Mouse (Mus musculus): ENCODE results near the gene Accsl.

Accsl gene

DNA sequence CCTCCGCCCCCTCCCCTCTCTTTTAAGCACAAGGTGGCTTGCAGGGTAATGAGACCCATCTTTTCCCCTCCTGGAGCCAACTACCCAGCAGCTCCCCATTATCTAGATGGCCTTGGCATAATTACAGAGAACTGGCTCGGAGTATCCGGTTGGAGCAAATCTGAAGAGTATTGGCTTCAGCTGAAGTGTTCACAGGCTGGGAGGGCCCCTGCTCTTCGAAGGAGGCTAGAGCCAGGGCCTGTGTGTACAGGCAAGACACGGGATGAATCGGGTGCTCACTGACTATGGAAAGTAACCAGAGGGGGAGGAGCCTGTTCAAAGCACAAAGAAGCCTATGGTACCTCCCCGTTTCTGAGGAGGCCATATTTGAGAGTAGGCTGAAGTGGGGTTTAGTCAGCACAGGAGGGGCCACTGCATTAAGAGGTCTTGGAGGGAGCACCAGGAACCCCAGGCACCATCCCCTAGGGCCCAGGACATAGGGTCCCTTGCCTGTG is at the start of gene Accsl:
Gene Accsl, minus strand, starts transcription at position 51 of the 494 bp plus-strand sequence.
- WGBS: 53% methylated on average over 7 of the region's 7 CpGs

DNA sequence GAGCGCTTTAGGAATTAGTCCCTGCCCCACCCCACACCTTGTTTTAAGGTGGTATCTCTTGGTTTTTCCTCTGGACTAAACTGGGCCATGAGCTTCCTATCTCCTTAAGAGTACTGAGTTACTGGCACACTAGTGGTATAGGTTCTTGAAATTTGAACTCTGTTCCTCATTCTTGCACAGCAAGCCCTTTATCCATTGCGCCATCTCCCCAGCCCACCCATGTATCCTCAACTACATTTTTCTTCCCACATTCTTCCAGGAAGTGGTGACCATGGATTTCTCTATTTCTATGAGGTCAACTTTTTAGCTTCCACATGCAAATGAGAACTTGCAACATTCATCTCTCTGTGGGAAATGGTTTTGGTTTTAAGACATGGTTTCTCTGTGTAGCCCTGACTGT is 44.6 kb upstream of the Accsl start:
- WGBS: 99% methylated on average over 2 of the region's 2 CpGs

DNA sequence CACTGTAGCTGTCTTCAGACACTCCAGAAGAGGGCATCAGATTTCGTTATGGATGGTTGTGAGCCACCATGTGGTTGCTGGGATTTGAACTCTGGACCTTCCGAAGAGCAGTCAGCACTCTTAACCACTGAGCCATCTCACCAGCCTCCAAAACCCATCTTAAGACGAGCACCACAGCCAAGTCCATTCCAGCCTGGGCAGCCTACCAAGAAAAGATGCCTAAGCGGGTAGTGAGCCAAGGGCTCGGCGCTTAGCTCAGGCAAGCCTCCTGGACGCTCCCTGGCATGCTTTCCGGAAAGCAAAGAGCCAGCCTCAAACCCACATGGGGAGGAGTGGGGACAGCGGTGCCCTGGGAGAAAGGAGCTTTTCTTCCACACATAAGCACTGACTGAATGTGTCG is 43.0 kb upstream of the Accsl start:
- WGBS: 44% methylated on average over 10 of the region's 10 CpGs

GRCm38 (mm10) chr2:93909716-93910115 is 40.8 kb upstream of the Accsl start:
- 42% methylated on average over 5 of the region's 5 CpGs for WGBS

DNA sequence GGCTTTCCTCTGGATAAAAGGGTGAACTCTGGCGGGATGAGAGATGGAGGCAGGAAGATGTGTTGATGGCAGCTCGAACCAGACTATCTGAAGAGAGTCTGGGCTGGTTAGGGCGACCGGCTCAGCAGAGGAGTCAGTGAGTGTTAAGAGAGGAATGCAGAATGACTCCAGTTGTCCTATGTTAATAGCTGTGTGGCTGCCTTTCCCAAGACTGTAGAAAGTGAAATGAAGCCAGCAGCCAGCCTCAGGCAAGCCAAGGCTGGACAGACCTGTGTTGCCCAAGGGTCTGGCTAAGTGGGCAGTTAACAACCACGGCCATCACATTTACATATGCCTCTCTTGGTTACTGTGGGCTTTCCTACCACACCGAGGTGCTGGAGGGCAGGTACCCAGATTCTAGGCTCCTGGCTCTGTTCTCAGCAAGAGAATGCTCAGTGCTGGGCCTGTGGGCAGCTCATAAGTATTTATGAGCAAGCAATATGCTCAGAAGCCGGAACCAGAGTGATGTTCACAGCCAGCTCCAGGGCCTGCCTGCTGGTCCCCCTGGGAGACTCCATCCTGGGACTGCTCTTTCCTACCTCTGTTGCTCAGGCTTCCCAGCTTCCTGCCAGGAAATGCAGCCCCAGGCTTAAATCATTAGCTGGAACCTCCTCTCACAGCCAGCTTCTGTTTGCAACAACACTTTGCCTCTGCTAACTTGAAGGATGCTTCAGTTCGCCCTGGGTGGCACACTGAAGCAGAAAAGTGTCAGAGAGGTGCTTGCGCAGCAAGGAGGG is 38.8 kb upstream of the Accsl start:
- WGBS: 55% methylated on average over 9 of the region's 9 CpGs

DNA sequence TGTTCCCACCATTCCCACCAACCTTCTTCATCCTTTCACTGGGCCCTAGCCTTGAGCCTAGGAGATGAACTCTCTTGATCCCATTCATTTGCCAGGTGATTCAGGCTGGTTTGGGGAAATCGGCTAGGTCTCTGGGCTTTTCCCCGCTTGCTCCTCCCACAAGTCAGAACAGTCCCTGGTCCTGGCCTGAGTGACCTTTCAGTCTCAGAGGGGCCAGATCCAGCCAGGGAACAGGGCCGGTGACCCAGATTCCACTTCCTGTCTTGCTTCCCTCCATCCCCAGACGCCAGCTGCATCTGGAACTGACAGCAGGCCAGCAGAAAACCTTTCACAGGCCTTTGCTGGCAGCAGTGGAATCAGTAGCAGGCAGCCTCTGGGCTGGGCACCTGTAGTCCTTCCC is 37.4 kb upstream of the Accsl start:
- WGBS: 64% methylated on average over 4 of the region's 4 CpGs

DNA sequence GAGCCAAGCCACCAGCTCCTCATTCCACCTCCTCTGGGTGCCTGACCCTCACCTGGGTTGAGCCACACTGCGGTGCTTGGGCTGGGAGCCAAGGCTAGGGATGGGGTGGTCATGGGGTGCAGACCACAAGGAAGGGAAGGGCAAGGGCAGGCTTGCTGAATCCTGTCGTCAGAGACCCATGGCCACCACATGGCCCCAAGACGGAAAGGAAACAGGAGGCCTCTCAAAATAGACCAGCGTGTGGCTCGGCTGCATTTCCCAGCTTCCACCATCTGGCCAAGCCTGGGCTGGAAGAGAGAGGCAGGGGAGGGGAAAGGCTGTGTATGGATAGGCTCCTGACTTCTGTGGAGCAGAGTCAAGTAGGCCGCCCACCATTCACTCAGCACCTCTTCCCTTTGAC is 34.5 kb upstream of the Accsl start:
- 39% methylated on average over 6 of the region's 6 CpGs for WGBS

GRCm38 (mm10) chr2:93902680-93903305 is 33.8 kb upstream of the Accsl start:
- WGBS: 66% methylated on average over 5 of the region's 5 CpGs

GRCm38 (mm10) chr2:93899397-93900380 is 30.7 kb upstream of the Accsl start:
- 43% methylated on average over 16 of the region's 16 CpGs for WGBS

DNA sequence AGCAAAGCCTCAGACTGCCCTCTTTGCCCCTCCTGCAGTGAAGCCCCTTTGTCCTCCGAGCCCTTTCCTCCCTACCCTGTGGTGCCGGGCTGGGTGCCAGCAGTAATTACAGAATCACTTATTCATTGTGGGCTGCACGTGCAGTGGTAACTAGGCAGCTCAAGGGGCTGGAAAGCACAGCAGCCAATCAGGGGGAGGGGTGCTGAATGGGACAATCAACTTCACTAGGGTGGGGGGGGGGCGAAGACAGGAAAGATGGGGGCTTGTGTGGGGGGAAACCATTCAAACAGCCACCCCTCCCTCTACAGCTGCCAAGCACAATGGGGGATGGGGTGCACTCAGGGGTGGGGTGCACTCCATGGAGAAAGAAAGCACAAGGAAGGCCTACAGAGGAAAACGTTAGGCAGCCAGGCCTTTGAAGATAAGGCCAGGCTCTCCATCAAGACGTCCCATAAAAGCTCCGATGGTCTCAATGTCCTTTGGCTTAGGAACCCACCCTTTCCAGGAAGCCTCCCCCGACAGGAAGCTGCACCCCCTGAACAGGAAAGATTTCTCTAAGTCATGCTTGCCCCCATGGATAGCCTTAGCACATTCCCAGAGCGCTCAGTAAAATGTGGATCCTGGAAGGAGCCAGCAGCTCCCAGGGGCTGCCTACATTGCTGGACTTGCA is 22.8 kb upstream of the Accsl start:
- 21% methylated on average over 9 of the region's 9 CpGs for WGBS

DNA sequence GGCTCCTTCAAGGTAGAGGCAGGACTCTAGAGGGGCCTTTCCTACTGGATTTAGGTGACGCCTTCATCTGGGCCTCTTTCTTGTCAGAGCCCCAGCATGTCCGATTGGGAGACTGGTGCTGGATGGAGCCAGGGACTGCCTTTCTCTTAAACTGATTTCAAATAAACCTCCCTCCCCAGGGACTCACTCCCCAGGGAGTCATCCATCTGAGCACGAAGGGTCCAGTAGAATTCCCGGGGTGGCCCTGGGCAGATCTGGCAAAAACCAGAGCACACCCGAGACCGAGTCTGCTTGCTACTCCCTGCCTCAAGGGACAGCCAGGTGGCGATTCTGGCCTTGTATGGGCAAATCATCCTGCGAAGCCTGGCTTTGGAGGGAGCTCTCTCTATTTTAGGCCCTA is 21.2 kb upstream of the Accsl start:
- WGBS: 86% methylated on average over 8 of the region's 8 CpGs

GRCm38 (mm10) chr2:93889071-93889470 is 20.1 kb upstream of the Accsl start:
- 94% methylated on average over 7 of the region's 7 CpGs for WGBS

DNA sequence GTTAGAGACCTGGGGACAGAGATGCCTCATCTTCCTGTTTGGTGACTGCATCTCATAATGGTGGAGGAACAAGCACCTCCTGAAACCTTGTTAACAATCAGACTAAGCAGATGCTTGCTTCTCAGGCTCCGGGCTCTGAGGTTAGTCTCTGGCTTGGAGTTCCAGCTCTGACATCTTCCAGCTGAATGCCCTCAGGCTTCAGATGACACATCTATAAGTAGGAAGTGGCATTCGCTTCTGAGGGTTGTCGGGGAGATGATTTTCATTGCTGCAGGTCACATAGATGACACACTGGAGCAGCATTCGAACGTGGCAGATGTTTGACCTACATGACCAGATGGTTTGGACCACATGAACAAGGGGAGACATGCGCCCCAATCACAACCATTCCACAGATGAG is 19.4 kb upstream of the Accsl start:
- WGBS: 94% methylated on average over 6 of the region's 6 CpGs

DNA sequence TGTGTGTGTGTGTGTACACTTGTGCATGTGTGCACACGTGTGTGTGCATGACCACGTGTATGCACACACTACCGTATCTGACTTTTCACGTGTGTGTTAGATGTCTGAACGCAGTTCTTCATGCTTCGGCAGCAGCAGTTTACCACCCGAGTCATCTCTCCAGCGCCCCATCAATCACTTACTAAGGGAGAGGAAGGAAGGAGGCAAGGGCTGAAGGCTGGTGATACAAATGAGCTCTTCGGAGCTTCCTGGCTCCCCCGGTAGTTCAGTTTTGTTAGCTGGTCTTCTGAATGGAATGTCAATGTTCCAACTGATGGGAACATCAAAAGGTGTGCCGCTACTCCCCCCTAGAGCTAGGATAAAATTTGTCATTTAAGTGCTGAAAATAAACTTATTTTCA is 18.3 kb upstream of the Accsl start:
- 83% methylated on average over 11 of the region's 11 CpGs for WGBS

DNA sequence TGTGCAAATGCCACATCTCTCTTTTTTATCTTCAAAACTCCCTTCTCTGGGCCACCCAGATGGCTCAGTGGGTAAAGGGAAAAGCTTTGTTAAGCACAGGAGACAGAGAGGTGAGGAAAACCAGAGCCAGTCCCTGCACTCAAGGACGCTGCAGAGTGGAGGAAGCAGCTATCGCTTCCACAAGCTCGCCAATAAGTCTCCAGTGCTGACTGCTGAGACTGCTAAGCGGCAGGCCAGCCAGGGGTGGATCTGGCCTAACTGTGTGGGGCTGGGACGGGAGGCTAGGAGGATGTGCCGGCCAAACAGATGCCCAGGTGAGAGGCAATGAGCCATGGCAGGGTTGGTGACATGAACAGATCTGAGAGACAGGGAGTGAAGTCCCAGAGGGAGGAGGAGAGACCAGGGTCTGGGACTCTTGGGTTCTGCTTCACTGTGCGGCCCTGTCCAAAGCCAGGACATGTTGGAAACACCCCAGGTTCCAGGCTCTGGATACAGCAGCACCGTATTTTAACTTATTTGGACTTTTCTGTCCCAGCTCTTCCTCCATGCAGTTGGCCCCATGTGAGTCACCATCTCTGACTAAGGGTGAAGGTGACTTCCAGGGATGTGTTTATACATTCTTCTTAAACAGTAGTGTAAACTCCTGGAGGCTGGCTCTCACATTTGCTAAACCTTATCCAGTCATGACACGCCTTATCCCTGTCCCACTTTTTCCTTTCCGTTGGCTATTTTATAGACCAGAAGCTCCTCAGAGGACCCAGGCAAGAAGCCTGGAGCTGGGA is 17.2 kb upstream of the Accsl start:
- 79% methylated on average over 10 of the region's 10 CpGs for WGBS

- WGBS: 70% methylated on average over 5 of the region's 5 CpGs
Measured at GRCm38 (mm10) chr2:93883066-93883465, 14.1 kb upstream of the Accsl start.

DNA sequence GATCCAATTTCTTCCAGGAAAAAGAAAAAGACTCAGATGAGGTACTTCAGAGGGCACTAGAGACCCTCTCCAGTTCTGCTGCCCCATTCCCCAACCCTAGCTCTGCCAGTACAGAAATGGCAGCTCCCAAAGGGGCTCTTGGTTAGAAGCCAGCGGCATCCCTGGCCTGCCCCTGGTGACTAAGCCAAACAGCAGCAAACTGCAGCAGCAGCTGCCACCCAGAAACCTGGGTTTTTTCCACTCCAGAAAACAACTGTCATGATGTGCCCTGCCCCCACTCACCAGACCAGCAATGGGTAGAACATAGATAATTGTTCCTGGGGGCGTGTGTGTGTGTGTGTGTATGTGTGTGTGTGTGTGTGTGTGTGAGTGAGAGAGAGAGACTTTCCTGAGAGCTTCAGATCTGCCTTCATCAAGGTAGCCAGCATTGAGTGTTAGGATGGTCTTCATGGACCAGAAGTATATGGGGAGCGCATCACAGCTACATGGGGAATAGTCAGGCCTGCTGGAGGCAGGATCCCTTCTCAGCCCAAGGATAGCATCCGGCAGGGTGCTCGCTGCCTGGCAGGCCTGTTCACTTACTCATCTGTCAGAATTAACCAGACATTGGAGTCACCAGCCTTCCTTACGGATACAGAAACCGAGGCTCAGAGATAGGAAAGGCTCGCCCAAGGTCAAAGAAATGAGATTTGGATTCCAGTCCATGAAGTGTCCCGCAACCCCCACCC is 12.8 kb upstream of the Accsl start:
- 88% methylated on average over 9 of the region's 9 CpGs for WGBS

- 83% methylated on average over 3 of the region's 3 CpGs for WGBS
Measured at GRCm38 (mm10) chr2:93880981-93881380, 12.0 kb upstream of the Accsl start.

GRCm38 (mm10) chr2:93880450-93880849 is 11.5 kb upstream of the Accsl start:
- WGBS: 86% methylated on average over 8 of the region's 8 CpGs

DNA sequence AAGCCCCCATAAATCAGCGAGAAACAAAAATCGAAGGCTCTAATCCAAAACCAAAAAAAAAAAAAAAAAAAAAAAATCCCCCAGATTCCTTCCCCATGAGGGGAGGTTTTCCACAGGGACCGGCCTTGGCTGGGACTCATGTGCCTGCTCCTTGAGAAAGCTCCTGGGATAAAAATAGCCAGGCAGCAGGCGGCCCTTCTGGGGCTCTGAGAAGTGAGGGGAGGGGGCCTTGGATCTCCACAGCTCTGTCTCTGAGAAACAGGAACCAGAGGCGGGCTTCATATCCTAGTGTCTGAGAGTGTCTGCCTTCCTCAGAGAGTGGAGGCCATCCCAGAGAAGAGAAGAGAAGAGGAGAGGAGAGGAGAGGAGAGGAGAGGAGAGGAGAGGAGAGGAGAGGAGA is 8.0 kb upstream of the Accsl start:
- 45% methylated on average over 5 of the region's 5 CpGs for WGBS
